Mouse (Mus musculus) CH12F3 (cell line): ENCODE results near the gene Rnf214.
"Not testable (repeated sequence)": the region's sequence is repeated elsewhere in the genome, so short reads cannot be mapped to it uniquely, and the experiment has no call there.

Experiments used
- in situ Hi-C: fragments of 300-500 bp; cut with MboI; formaldehyde crosslinking; loops from 2 replicates; pipeline ENCODE4 v1.14.3; 2020; ENCODE audit warnings: low sequenced_read_pairs

Gene Rnf214

GRCm38 (mm10) chr9:45851330-45851729, 55.4 kb downstream of the Rnf214 start:
- in situ Hi-C loops = no loop called here

- in situ Hi-C loops = no loop called here
Observed at GRCm38 (mm10) chr9:45850528-45851155, 56.1 kb downstream of the Rnf214 start.

GRCm38 (mm10) chr9:45849528-45850408, 56.9 kb downstream of the Rnf214 start:
- in situ Hi-C loops = no loop called here

GRCm38 (mm10) chr9:45846891-45847460, 59.7 kb downstream of the Rnf214 start:
- in situ Hi-C loops = no loop called here

GRCm38 (mm10) chr9:45846176-45846575, 60.5 kb downstream of the Rnf214 start:
- in situ Hi-C loops = not testable (repeated sequence)

GRCm38 (mm10) chr9:45845541-45845940, 61.2 kb downstream of the Rnf214 start:
- in situ Hi-C loops = no loop called here

- in situ Hi-C loops = no loop called here
Observed at GRCm38 (mm10) chr9:45843780-45844179, 62.9 kb downstream of the Rnf214 start.

- in situ Hi-C loops = no loop called here
Observed at GRCm38 (mm10) chr9:45843007-45843406, 63.7 kb downstream of the Rnf214 start.

- in situ Hi-C loops = no loop called here
Observed at GRCm38 (mm10) chr9:45841458-45841857, 65.3 kb downstream of the Rnf214 start.

- in situ Hi-C loops = no loop called here
Observed at GRCm38 (mm10) chr9:45840331-45840730, 66.4 kb downstream of the Rnf214 start.

- in situ Hi-C loops = no loop called here
Observed at GRCm38 (mm10) chr9:45839982-45840300, 66.8 kb downstream of the Rnf214 start.

- in situ Hi-C loops = no loop called here
Observed at GRCm38 (mm10) chr9:45839139-45839981, 67.4 kb downstream of the Rnf214 start.

GRCm38 (mm10) chr9:45838434-45839138, 68.1 kb downstream of the Rnf214 start, which contains the start of gene Bace1:
Gene Bace1 (plus strand): TSS chr9:45838580.
- in situ Hi-C loops = no loop called here

- in situ Hi-C loops = no loop called here
Observed at GRCm38 (mm10) chr9:45838069-45838433, 68.7 kb downstream of the Rnf214 start.

GRCm38 (mm10) chr9:45833461-45833860, 73.2 kb downstream of the Rnf214 start:
- in situ Hi-C loops = no loop called here

GRCm38 (mm10) chr9:45832898-45833297, 73.8 kb downstream of the Rnf214 start:
- in situ Hi-C loops = no loop called here

- in situ Hi-C loops = no loop called here
Observed at GRCm38 (mm10) chr9:45829107-45829506, 77.6 kb downstream of the Rnf214 start.

- in situ Hi-C loops = no loop called here
Observed at GRCm38 (mm10) chr9:45828291-45828963, 78.3 kb downstream of the Rnf214 start, which contains the start of gene Cep164. Gene Cep164 (minus strand): TSS chr9:45828691.

- in situ Hi-C loops = no loop called here
Observed at GRCm38 (mm10) chr9:45827663-45828290, 78.9 kb downstream of the Rnf214 start.
